Mouse (Mus musculus): ENCODE measurements around the gene Defa28. TPM values are rescaled to one million over a fixed set of nuclear protein-coding genes. Genes with fewer than 3 reads are reported as not detected.
"Not testable (repeated sequence)": the region's sequence is repeated elsewhere in the genome, so short reads cannot be mapped to it uniquely, and the experiment has no call there.

Defa28 gene
- not detected for total RNA-seq (2021)
- long read RNA-seq, experiment 1, result 0 reads
- long read RNA-seq, experiment 2, result 0 reads

DNA sequence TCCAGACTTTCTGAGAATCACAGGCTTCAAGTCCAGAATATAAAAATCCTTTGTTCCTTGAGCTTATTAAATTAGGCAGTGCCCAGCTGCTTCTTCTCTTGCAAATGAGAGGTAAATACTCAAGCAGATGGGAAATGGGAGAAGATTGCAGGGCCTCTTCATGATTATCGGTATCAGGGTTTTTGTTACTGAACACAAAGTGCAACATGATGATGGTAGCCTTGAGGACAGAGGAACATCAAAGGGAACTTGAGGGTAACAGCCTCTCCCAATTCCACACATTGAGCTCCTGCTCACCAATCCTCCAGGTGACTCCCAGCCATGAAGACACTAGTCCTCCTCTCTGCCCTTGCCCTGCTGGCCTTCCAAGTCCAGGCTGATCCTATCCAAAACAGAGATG is at the start of gene Defa28:
Gene Defa28, plus strand, starts transcription at position 301 of the 400 bp plus-strand sequence.
- not testable (repeated sequence) for DNase-seq

DNA sequence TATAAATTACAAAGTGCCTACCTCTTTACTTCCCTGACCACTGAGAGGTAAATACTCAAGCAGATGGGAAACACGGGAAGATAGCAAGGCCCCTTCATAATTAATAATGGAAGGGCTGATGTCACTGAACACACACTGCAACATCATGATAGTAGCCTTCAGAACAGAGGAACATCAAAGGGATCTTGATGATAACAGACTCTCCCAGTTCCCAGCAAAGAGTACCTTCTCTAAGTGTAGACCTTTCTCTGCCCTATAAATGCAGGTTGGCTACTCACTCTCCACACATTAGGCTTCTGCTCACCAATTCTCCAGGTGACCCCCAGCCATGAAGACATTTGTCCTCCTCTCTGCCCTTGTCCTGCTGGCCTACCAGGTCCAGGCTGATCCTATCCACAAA is 17.7 kb upstream of the Defa28 start, which contains the start of gene Defa37:
Gene Defa37, plus strand, starts transcription at position 301 of the 400 bp plus-strand sequence.
- not testable (repeated sequence) for DNase-seq

DNA sequence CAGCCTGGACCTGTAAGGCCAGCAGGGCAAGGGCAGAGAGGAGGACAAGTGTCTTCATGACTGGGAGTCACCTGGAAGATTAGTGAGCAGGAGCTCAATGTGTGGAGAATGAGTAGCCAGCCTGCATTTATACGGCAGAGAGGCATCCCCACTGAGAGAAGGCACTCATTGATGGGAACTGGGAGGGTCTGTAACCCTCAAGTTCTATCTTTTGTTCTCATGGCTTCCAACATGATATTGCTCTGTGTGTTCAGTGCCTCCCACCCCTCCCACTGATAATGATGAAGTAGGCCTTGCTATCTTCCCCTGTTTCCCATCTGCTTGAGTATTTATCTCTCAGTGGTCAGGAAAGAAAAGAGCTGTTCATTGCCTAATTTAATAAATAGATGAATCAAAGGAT is 11.6 kb downstream of the Defa28 start, which contains the start of gene Gm7861:
Gene Gm7861, minus strand, starts transcription at position 101 of the 400 bp plus-strand sequence.
- not testable (repeated sequence) for DNase-seq

DNA sequence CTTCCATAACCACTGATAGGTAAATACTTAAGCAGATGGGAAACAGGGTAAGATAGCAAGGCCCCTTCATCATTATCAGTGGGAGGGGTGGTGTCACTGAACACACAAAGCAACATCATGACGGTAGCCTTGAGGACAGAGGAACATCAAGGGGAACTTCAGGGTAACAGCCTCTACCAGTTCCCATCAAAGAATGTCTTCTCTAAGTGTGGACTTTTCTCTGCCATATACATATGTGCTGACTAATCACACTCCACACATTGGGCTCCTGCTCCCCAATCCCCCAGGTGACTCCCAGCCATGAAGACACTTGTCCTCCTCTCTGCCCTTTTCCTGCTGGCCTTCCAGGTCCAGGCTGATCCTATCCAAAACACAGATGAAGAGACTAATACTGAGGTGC is 35.1 kb downstream of the Defa28 start, which contains the start of gene Defa26:
Gene Defa26, plus strand, starts transcription at position 301 of the 400 bp plus-strand sequence.
- not testable (repeated sequence) for DNase-seq

Other genes starting within 250 kb of the Defa28 start
- not detected for gene Defa2, start 204.5 kb upstream of the Defa28 start, total RNA-seq (2021)
- gene Defa33, start 191.2 kb upstream of the Defa28 start, total RNA-seq (2021), result not detected
- gene Defa36, start 155.6 kb upstream of the Defa28 start, total RNA-seq (2021), result not detected
- gene Gm7849, start 126.4 kb upstream of the Defa28 start, total RNA-seq (2021), result not detected
- gene Defa20, start 73.7 kb upstream of the Defa28 start, total RNA-seq (2021), result not detected
- not detected for gene Defa32, start 54.0 kb upstream of the Defa28 start, total RNA-seq (2021)
- gene Defa37, start 17.6 kb upstream of the Defa28 start, total RNA-seq (2021), result not detected
- not detected for gene Gm7861, start 11.5 kb downstream of the Defa28 start, total RNA-seq (2021)
- gene Defa26, start 35.2 kb downstream of the Defa28 start, total RNA-seq (2021), result not detected
- gene Defa17, start 72.8 kb downstream of the Defa28 start, total RNA-seq (2021), result not detected
- gene Defa34, start 82.8 kb downstream of the Defa28 start, total RNA-seq (2021), result not detected
- not detected for gene AY761184, start 120.6 kb downstream of the Defa28 start, total RNA-seq (2021)
- not detected for gene Defa24, start 151.5 kb downstream of the Defa28 start, total RNA-seq (2021)
- not detected for gene Defb50, start 240.5 kb downstream of the Defa28 start, total RNA-seq (2021)